Mouse (Mus musculus): ENCODE results near the gene Patl2.

DNA sequence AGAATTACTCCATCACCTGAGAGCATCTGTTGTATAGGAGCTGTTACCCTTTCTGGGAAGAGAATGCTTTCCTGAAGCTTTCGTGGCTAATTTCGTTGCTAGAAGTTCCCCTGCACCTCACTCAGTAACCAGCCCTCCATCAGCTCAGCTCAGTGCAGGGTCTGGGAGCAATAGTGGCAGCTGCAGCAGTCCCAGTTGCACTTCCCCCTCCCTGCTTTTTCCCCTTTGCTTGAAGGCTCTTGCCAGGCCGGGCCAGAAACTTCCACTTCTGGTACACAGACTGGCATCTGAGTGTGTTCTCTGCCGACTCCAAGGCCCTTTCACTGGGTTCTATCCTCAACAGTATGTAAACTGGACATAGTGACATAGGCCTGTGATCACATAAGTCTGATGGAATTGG, 903 bp downstream of the Patl2 start:
- TF ChIP-seq POLR2A (IDR thresholded peaks at IDR 0.05; ENCODE audit: control insufficient read depth, low read depth, low read length) = no peak
- TF ChIP-seq CTCF (IDR thresholded peaks at IDR 0.05; ENCODE audit: control insufficient read depth, insufficient read depth, insufficient replicate concordance, low read depth, low read length) = no peak

Data from testis, adult 2 months (tissue).